Mouse (Mus musculus): Measurements from ENCODE around the gene Bves.

- TF ChIP-seq USF1 (IDR thresholded peaks at IDR 0.05; ENCODE audit: low read depth) = no peak
- TF ChIP-seq CTCF (IDR thresholded peaks at IDR 0.05; ENCODE audit: control insufficient read depth, insufficient read depth, insufficient read length) = peak; percentile 8
These were observed at the start of gene Bves for GRCm38 (mm10) chr10:45335434-45336422.
